23 mouse cellular contexts compared by ENCODE assay signal in the genomic region with DNA sequence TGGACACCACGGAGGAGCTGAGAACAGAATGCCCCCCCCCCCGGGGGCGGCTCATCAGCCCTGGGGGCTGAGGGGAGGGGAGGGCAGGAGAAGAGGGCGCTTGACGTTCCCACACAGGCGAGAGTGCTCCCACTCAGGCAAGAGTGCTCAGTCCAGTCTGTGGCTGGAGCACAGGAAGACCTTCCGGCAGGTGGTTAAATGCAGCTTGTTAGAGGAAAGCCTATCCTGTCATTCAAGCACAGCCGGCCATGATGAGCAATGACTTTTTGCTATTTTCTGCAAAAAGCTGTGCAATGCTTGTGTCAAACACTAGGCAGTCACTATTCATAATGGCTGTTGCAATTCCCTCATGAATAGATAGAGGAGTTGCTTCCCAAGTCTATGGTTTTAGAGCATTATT.
A peak's percentile ranks its signal among the peaks of the same experiment; 100 is the strongest.
DNase-seq lines count a peak whose midpoint lies in the region; ATAC-seq and TF ChIP-seq lines count a peak whose summit lies in the region.
"Had no signal": no experiment of that assay in that cellular context is flagged by ENCODE, and none has a peak within 500 bp of the region (broad histone marks: within the 10 kb centered on the region; RNA-seq: fewer than 3 reads in every experiment).

No protein-coding gene starts in this region.

- ATAC-seq in common myeloid progenitor, adult 5-6 weeks (replicated peaks; ENCODE audit: low read depth, poor library complexity, severe bottlenecking), result peak; percentile 55
- ATAC-seq in megakaryocyte progenitor cell, adult 5-6 weeks (replicated peaks; ENCODE audit: poor library complexity), result peak; percentile 47; the same call in 1 of the 2 replicates
- ATAC-seq: forebrain, embryonic 14.5 days; forebrain, embryonic 16.5 days had no signal

- no peak for DNase-seq in layer of hippocampus, adult 2 months (ENCODE audit: low spot score in 2 of 2)
- no peak for DNase-seq in layer of hippocampus, postnatal 10 days (ENCODE audit: low spot score in 2 of 2)
- peak; percentile 84 for DNase-seq in 416B (ENCODE audit: low read depth)
- no peak for DNase-seq in testis, postnatal 14 days (ENCODE audit: low spot score)
- no peak for DNase-seq in thymus, postnatal 36 days
- DNase-seq: adrenal gland, adult 2 months; adrenal gland, postnatal 10 days; adrenal gland, postnatal 25 days; cerebellum, adult 11-12 months; cerebellum, adult 2 months; cerebellum, adult 9-10 months; cerebellum, postnatal 10 days; cerebellum, postnatal 25 days; embryo, embryonic 11 days had no signal

- no peak overlapping the region for H3K4me3 ChIP-seq in layer of hippocampus, adult 2 months
- H3K4me3 ChIP-seq: embryonic facial prominence, embryonic 13.5 days; embryonic facial prominence, embryonic 15.5 days; erythroblast, embryonic 14.5 days; forebrain, embryonic 10.5 days; forebrain, embryonic 12.5 days had no signal

- H3K27ac ChIP-seq in layer of hippocampus, adult 2 months, result no peak overlapping the region
- H3K27ac ChIP-seq: embryonic facial prominence, embryonic 13.5 days; embryonic facial prominence, embryonic 15.5 days; forebrain, embryonic 10.5 days; forebrain, embryonic 12.5 days had no signal

- peak; percentile 30 for TF ChIP-seq CTCF in layer of hippocampus, adult 2 months (conservative IDR thresholded peaks at IDR 0.05)
